Mouse (Mus musculus) megakaryocyte, embryonic 14.5 days (primary cell): ENCODE measurements around the gene Zbtb11.

Source experiments
- FLI1 ChIP-seq: IDR thresholded peaks from 2 replicates; pipeline ENCODE4 v1.6.1; 2012; ENCODE audit warnings: low read length, inconsistent platforms, mixed read lengths
- GATA1 ChIP-seq: IDR thresholded peaks from 3 replicates; pipeline ENCODE4 v1.6.1; 2012; ENCODE audit warnings: mixed read lengths, low read length, inconsistent platforms, borderline replicate concordance

GRCm38 (mm10) chr16:56058151-56058550, 84.5 kb downstream of the Zbtb11 start:
- TF ChIP-seq FLI1 (no peak), GATA1 (no peak)
